Mouse (Mus musculus): Measurements from ENCODE around the gene Tead1. TPM values are rescaled to one million over a fixed set of nuclear protein-coding genes. Genes with fewer than 3 reads are reported as not detected.

Gene Tead1
- total and polyA plus RNA-seq, 2 experiments from 2014 or later: 20.8 to 63.9 TPM

- H3K27me3 ChIP-seq (ENCODE audit: control insufficient read depth, insufficient read depth, low read length): no peaks in the 10 kb centered on the region
- no peaks in the 10 kb centered on the region for H3K36me3 ChIP-seq (replicated peaks; ENCODE audit: control insufficient read depth, insufficient read depth, low read length)
- no peak overlapping the region for H3K27ac ChIP-seq (ENCODE audit: low read depth)
- TF ChIP-seq EP300 (IDR thresholded peaks at IDR 0.05; ENCODE audit: low read depth) (no peak), CTCF (IDR thresholded peaks at IDR 0.05; ENCODE audit: low read depth) (peak; percentile 18; the same call in 1 of the 2 replicates)
- ATAC-seq (ENCODE audit: insufficient read depth, low read depth) (no peak), DNase-seq (ENCODE audit: low spot score) (no peak)
- H3K4me2 ChIP-seq (ENCODE audit: low read depth, low read length): no peak overlapping the region
- H3K9me3 ChIP-seq (replicated peaks; ENCODE audit: control insufficient read depth, low read length): no peaks in the 10 kb centered on the region
- WGBS: 58% methylated on average over 5 of the region's 5 CpGs
- H3K9ac ChIP-seq (replicated peaks; ENCODE audit: low read depth, low read length): no peak overlapping the region
- H3K4me1 ChIP-seq (ENCODE audit: control insufficient read depth, insufficient read depth): peaks cover 53% of the 10 kb centered on the region
- H3K4me3 ChIP-seq (ENCODE audit: low read depth, low read length): no peak overlapping the region
Measured at GRCm38 (mm10) chr7:112713509-112713908, 34.4 kb downstream of the Tead1 start.

DNA sequence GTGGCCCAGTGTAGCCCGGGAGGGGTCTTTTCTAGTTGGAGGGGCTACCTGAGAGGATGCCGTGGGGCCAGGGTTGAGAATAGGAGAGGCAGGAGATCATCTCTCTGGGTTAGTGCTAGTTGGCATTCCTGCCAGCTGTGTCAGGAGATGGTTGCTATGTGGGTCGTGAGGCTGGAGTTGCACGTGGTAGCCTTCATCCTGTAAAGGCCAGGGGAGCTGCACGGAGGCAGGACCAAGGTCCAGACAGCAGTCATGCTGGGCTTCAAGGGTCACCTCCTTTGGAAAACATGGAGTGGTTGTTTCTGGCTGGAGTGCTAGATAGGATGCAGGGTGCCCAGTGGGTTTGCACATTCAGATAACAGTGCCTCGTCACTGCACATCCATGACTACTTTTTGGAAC is 35.7 kb downstream of the Tead1 start:
- Histone ChIP-seq H3K4me1 (ENCODE audit: control insufficient read depth, insufficient read depth) (peaks cover 54% of the 10 kb centered on the region), H3K4me3 (ENCODE audit: low read depth, low read length) (no peak overlapping the region), H3K27ac (ENCODE audit: low read depth) (no peak overlapping the region), H3K36me3 (replicated peaks; ENCODE audit: control insufficient read depth, insufficient read depth, low read length) (no peaks in the 10 kb centered on the region), H3K9me3 (replicated peaks; ENCODE audit: control insufficient read depth, low read length) (no peaks in the 10 kb centered on the region), H3K27me3 (ENCODE audit: control insufficient read depth, insufficient read depth, low read length) (no peaks in the 10 kb centered on the region), H3K4me2 (ENCODE audit: low read depth, low read length) (no peak overlapping the region), H3K9ac (replicated peaks; ENCODE audit: low read depth, low read length) (no peak overlapping the region)
- DNase-seq (ENCODE audit: low spot score): peak; percentile 65
- ATAC-seq (ENCODE audit: insufficient read depth, low read depth): peak; percentile 51
- WGBS: 33% methylated on average over 6 of the region's 6 CpGs
- TF ChIP-seq CTCF (IDR thresholded peaks at IDR 0.05; ENCODE audit: low read depth) (no peak), EP300 (IDR thresholded peaks at IDR 0.05; ENCODE audit: low read depth) (no peak)

- TF ChIP-seq CTCF (IDR thresholded peaks at IDR 0.05; ENCODE audit: low read depth) (no peak), EP300 (IDR thresholded peaks at IDR 0.05; ENCODE audit: low read depth) (no peak)
- H3K27ac ChIP-seq (ENCODE audit: low read depth): no peak overlapping the region
- no peak overlapping the region; the same call in 1 of the 2 replicates for H3K9ac ChIP-seq (replicated peaks; ENCODE audit: low read depth, low read length)
- H3K4me2 ChIP-seq (ENCODE audit: low read depth, low read length): no peak overlapping the region
- H3K4me1 ChIP-seq (ENCODE audit: control insufficient read depth, insufficient read depth): peaks cover 65% of the 10 kb centered on the region
- H3K9me3 ChIP-seq (replicated peaks; ENCODE audit: control insufficient read depth, low read length): no peaks in the 10 kb centered on the region
- H3K27me3 ChIP-seq (ENCODE audit: control insufficient read depth, insufficient read depth, low read length): no peaks in the 10 kb centered on the region
- DNase-seq (ENCODE audit: low spot score): no peak
- ATAC-seq (ENCODE audit: insufficient read depth, low read depth): no peak
- no peaks in the 10 kb centered on the region for H3K36me3 ChIP-seq (replicated peaks; ENCODE audit: control insufficient read depth, insufficient read depth, low read length)
- WGBS: 72% methylated on average over 6 of the region's 6 CpGs
- no peak overlapping the region for H3K4me3 ChIP-seq (ENCODE audit: low read depth, low read length)
Measured at GRCm38 (mm10) chr7:112716701-112717100, 37.6 kb downstream of the Tead1 start.

DNA sequence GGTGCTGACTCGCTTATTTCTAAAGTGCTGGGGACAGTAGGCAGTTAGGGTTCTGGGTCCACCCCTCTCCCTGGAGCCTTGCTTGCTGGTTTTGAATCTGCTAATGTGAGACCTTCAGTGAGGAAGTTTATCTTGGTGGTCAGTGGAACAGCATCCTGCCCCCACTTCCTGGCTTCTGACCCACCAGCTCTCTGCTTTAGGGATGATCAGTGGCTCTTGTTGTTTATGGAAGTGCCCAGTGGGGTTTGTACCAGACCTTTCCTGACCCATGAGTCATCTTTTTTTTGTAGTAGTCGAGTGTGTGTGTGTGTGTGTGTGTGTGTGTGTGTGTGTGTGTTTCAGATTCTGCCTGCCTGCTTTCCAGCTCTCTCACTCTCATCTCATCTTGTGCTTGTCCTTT is 38.6 kb downstream of the Tead1 start:
- H3K9ac ChIP-seq (replicated peaks; ENCODE audit: low read depth, low read length): no peak overlapping the region
- WGBS: 24% methylated on average over 2 of the region's 2 CpGs

GRCm38 (mm10) chr7:112719394-112720142 is 40.5 kb downstream of the Tead1 start:
- no peak overlapping the region for H3K4me3 ChIP-seq (ENCODE audit: low read depth, low read length)
- DNase-seq (ENCODE audit: low spot score): no peak
- ATAC-seq (ENCODE audit: insufficient read depth, low read depth): no peak
- H3K36me3 ChIP-seq (replicated peaks; ENCODE audit: control insufficient read depth, insufficient read depth, low read length): no peaks in the 10 kb centered on the region
- H3K9me3 ChIP-seq (replicated peaks; ENCODE audit: control insufficient read depth, low read length): no peaks in the 10 kb centered on the region
- H3K4me1 ChIP-seq (ENCODE audit: control insufficient read depth, insufficient read depth): peaks cover 59% of the 10 kb centered on the region
- peak overlapping the region; percentile 40 for H3K27ac ChIP-seq (ENCODE audit: low read depth)
- 31% methylated on average over 11 of the region's 11 CpGs for WGBS
- H3K4me2 ChIP-seq (ENCODE audit: low read depth, low read length): 0 out of 2 replicates have a peak overlapping the region, but pooled peaks have one; percentile 50
- TF ChIP-seq EP300 (IDR thresholded peaks at IDR 0.05; ENCODE audit: low read depth) (no peak), CTCF (IDR thresholded peaks at IDR 0.05; ENCODE audit: low read depth) (no peak)
- H3K9ac ChIP-seq (replicated peaks; ENCODE audit: low read depth, low read length): no peak overlapping the region
- no peaks in the 10 kb centered on the region for H3K27me3 ChIP-seq (ENCODE audit: control insufficient read depth, insufficient read depth, low read length)

More for the DNA sequence above, 38.6 kb downstream of the Tead1 start:
- no peak for ATAC-seq (ENCODE audit: insufficient read depth, low read depth)
- peaks cover 59% of the 10 kb centered on the region for H3K4me1 ChIP-seq (ENCODE audit: control insufficient read depth, insufficient read depth)
- H3K9me3 ChIP-seq (replicated peaks; ENCODE audit: control insufficient read depth, low read length): no peaks in the 10 kb centered on the region
- H3K4me3 ChIP-seq (ENCODE audit: low read depth, low read length): no peak overlapping the region
- no peak overlapping the region for H3K4me2 ChIP-seq (ENCODE audit: low read depth, low read length)
- TF ChIP-seq EP300 (IDR thresholded peaks at IDR 0.05; ENCODE audit: low read depth): no peak
- TF ChIP-seq CTCF (IDR thresholded peaks at IDR 0.05; ENCODE audit: low read depth): no peak
- H3K27me3 ChIP-seq (ENCODE audit: control insufficient read depth, insufficient read depth, low read length): no peaks in the 10 kb centered on the region
- no peak overlapping the region for H3K27ac ChIP-seq (ENCODE audit: low read depth)
- peak; percentile 37 for DNase-seq (ENCODE audit: low spot score)
- no peaks in the 10 kb centered on the region for H3K36me3 ChIP-seq (replicated peaks; ENCODE audit: control insufficient read depth, insufficient read depth, low read length)
